Mouse (Mus musculus) right cerebral cortex, postnatal 25 days (tissue): Measurements from ENCODE around the gene Vegfb.
A peak's percentile ranks its signal among the peaks of the same experiment; 100 is the strongest.

Source experiments
- DNase-seq: peaks from one replicate; pipeline ENCODE4 v3.0.0; 2022

The Vegfb gene

GRCm38 (mm10) chr19:6939106-6940002 lies 48.1 kb downstream of the Vegfb start:
- no peak for DNase-seq

- no peak for DNase-seq
Observed at GRCm38 (mm10) chr19:6937541-6938465, 49.6 kb downstream of the Vegfb start.

- DNase-seq, result no peak
Observed at GRCm38 (mm10) chr19:6936299-6936698, 51.2 kb downstream of the Vegfb start.

- DNase-seq, result no peak
Observed at GRCm38 (mm10) chr19:6934195-6934977, 53.1 kb downstream of the Vegfb start, which contains the start of gene Kcnk4. Gene Kcnk4 (minus strand): TSS chr19:6934515.

GRCm38 (mm10) chr19:6933436-6934194 lies 53.8 kb downstream of the Vegfb start:
- DNase-seq, result peak; percentile 61

GRCm38 (mm10) chr19:6933102-6933435 lies 54.4 kb downstream of the Vegfb start:
- DNase-seq, result no peak
